Mouse (Mus musculus) heart, embryonic 14.5 days (tissue): Measurements from ENCODE around the gene Actg2. TPM values are rescaled to one million over a fixed set of nuclear protein-coding genes. Genes with fewer than 3 reads are reported as not detected.
"Not testable (repeated sequence)": the region's sequence is repeated elsewhere in the genome, so short reads cannot be mapped to it uniquely, and the experiment has no call there.

Source experiments
- ATAC-seq: fragments of 200-750 bp; cut with Nextera tagmentation; 2 replicates; pipeline ENCODE4 v1.8.0; 2017; ENCODE audit warnings: low read depth, moderate TSS enrichment; ENCODE audit not compliant: insufficient number of reproducible peaks, insufficient read depth, low FRiP score
- H3K27ac ChIP-seq, 2 experiments: fragments of 200-500 bp in 1 of 2; fragments of 300-500 bp in 1 of 2; sonication (generic) in 1 of 2; replicated peaks in 1 of 2; 2 replicates each; pipeline ENCODE4 v1.5.1; 2012 to 2014; ENCODE audit warnings: low read depth in 2 of 2, low read length in 2 of 2, control low read depth in 1 of 2, mild to moderate bottlenecking in 1 of 2, mixed read lengths in 1 of 2; ENCODE audit not compliant: control insufficient read depth in 1 of 2, insufficient read depth in 1 of 2
- H3K27me3 ChIP-seq: fragments of 300-500 bp; sonication (generic); 2 replicates; pipeline ENCODE4 v1.6.1; 2014; ENCODE audit warnings: mild to moderate bottlenecking, low read length, control low read depth; ENCODE audit not compliant: control insufficient read depth, insufficient read depth
- H3K36me3 ChIP-seq: fragments of 300-500 bp; sonication (generic); 2 replicates; pipeline ENCODE4 v1.6.1; 2014; ENCODE audit warnings: mild to moderate bottlenecking, control low read depth, low read length, mixed read lengths; ENCODE audit not compliant: control insufficient read depth, insufficient read depth
- H3K4me1 ChIP-seq, 2 experiments: fragments of 200-500 bp in 1 of 2; fragments of 300-500 bp in 1 of 2; sonication (generic) in 1 of 2; 2 replicates each; pipeline ENCODE4 v1.6.1; 2012 to 2014; ENCODE audit warnings: low read length in 2 of 2, control low read depth in 1 of 2, mixed read lengths in 1 of 2; ENCODE audit not compliant: control insufficient read depth in 2 of 2, insufficient read depth in 2 of 2
- H3K4me2 ChIP-seq: fragments of 300-500 bp; sonication (generic); 2 replicates; pipeline ENCODE4 v1.6.1; 2014; ENCODE audit warnings: mild to moderate bottlenecking, low read length
- H3K4me3 ChIP-seq, 2 experiments: fragments of 200-500 bp in 1 of 2; fragments of 300-500 bp in 1 of 2; sonication (generic) in 1 of 2; 2 replicates each; pipeline ENCODE4 v1.5.1; 2012 to 2014; ENCODE audit warnings: low read length in 2 of 2, mild to moderate bottlenecking in 2 of 2, control low read depth in 1 of 2, low read depth in 1 of 2, moderate library complexity in 1 of 2; ENCODE audit not compliant: control insufficient read depth in 1 of 2, insufficient read depth in 1 of 2
- H3K9ac ChIP-seq: fragments of 300-500 bp; sonication (generic); 2 replicates; pipeline ENCODE4 v1.6.1; 2014; ENCODE audit warnings: mild to moderate bottlenecking, low read length
- H3K9me3 ChIP-seq: fragments of 300-500 bp; sonication (generic); 2 replicates; pipeline ENCODE4 v1.6.1; 2016; ENCODE audit warnings: low read length, control low read depth; ENCODE audit not compliant: control insufficient read depth
- WGBS: fragments of 180-500 bp; shearing (Covaris S2); extraction: QIAGEN DNeasy Blood & Tissue Kit; methylation state at CpG from one replicate; pipeline ENCODE4 v1.1.7; 2014; 5-methylcytosine and 5-hydroxymethylcytosine counted together
- polyA plus RNA-seq: library from polyadenylated mRNA; unstranded; fragments of >200 nt; fragmentation: Nextera tagmentation; extraction: Ambion mirVana; gene quantifications from 2 replicates; pipeline ENCODE4 v1.2.1, GENCODE M21; 2014

The Actg2 gene
- 6.0 and 12.2 TPM in 2 replicates for polyA plus RNA-seq

GRCm38 (mm10) chr6:83536028-83536794 lies at the start of gene Actg2:
Gene Actg2, minus strand, starts transcription at chr6:83536265.
- Histone ChIP-seq H3K27me3 (no peaks in the 10 kb centered on the region), H3K4me2 (no peak within 1 kb of the TSS), H3K9me3 (no peaks in the 10 kb centered on the region), H3K27ac (no peak within 1 kb of the TSS; a peak in 1 of 4 replicates), H3K9ac (no peak within 1 kb of the TSS), H3K36me3 (no peaks in the 10 kb centered on the region), H3K4me3 (no peak within 1 kb of the TSS), H3K4me1 (peaks cover 0 to 8% of the 10 kb centered on the region in 2 experiments; a peak in 3 of 4 replicates)
- 68% methylated on average over 12 of the region's 12 CpGs for WGBS
- no peak for ATAC-seq

- not testable (repeated sequence) for ATAC-seq, H3K4me3 ChIP-seq, H3K9me3 ChIP-seq, H3K36me3 ChIP-seq, H3K27ac ChIP-seq, H3K27me3 ChIP-seq, H3K9ac ChIP-seq, H3K4me1 ChIP-seq, H3K4me2 ChIP-seq
- WGBS = 83% methylated on average over 9 of the region's 9 CpGs
Observed at GRCm38 (mm10) chr6:83585328-83585727, 49.3 kb upstream of the Actg2 start.

GRCm38 (mm10) chr6:83583591-83583990 lies 47.5 kb upstream of the Actg2 start:
- H3K27me3 ChIP-seq = no peaks in the 10 kb centered on the region; the same call in 1 of the 2 replicates
- 68% methylated on average over 2 of the region's 2 CpGs for WGBS
- no peak overlapping the region for H3K4me3 ChIP-seq
- no peak overlapping the region for H3K27ac ChIP-seq
- H3K4me1 ChIP-seq = no peaks in the 10 kb centered on the region
- H3K4me2 ChIP-seq = no peak overlapping the region
- no peaks in the 10 kb centered on the region for H3K36me3 ChIP-seq
- H3K9ac ChIP-seq = no peak overlapping the region
- no peaks in the 10 kb centered on the region for H3K9me3 ChIP-seq
- ATAC-seq = no peak

GRCm38 (mm10) chr6:83582938-83583270 lies 46.8 kb upstream of the Actg2 start:
- Histone ChIP-seq H3K4me2 (no peak overlapping the region), H3K27ac (no peak overlapping the region), H3K9ac (no peak overlapping the region), H3K4me3 (no peak overlapping the region), H3K27me3 (no peaks in the 10 kb centered on the region), H3K9me3 (no peaks in the 10 kb centered on the region), H3K36me3 (no peaks in the 10 kb centered on the region), H3K4me1 (no peaks in the 10 kb centered on the region)
- WGBS = 2% methylated on average over 6 of the region's 6 CpGs
- no peak for ATAC-seq

GRCm38 (mm10) chr6:83582135-83582937 lies 46.3 kb upstream of the Actg2 start:
- H3K9ac ChIP-seq = no peak overlapping the region
- no peaks in the 10 kb centered on the region for H3K36me3 ChIP-seq
- H3K9me3 ChIP-seq = no peaks in the 10 kb centered on the region
- no peaks in the 10 kb centered on the region for H3K27me3 ChIP-seq
- no peak for ATAC-seq
- H3K4me1 ChIP-seq = no peaks in the 10 kb centered on the region
- no peak overlapping the region for H3K27ac ChIP-seq
- 50% methylated on average over 20 of the region's 20 CpGs for WGBS
- no peak overlapping the region for H3K4me3 ChIP-seq
- H3K4me2 ChIP-seq = no peak overlapping the region

GRCm38 (mm10) chr6:83577534-83577933 lies 41.5 kb upstream of the Actg2 start:
- Histone ChIP-seq H3K36me3 (no peaks in the 10 kb centered on the region), H3K4me2 (no peak overlapping the region), H3K27ac (no peak overlapping the region), H3K4me3 (no peak overlapping the region), H3K9ac (no peak overlapping the region), H3K27me3 (no peaks in the 10 kb centered on the region), H3K9me3 (no peaks in the 10 kb centered on the region), H3K4me1 (peaks cover 0 to 4% of the 10 kb centered on the region in 2 experiments; a peak in 2 of 4 replicates)
- ATAC-seq = no peak

GRCm38 (mm10) chr6:83575609-83576008 lies 39.5 kb upstream of the Actg2 start:
- no peak overlapping the region for H3K4me2 ChIP-seq
- no peak for ATAC-seq
- no peaks in the 10 kb centered on the region for H3K36me3 ChIP-seq
- H3K9me3 ChIP-seq = no peaks in the 10 kb centered on the region
- H3K4me1 ChIP-seq = peaks cover 6 to 7% of the 10 kb centered on the region in 2 experiments
- H3K9ac ChIP-seq = no peak overlapping the region
- H3K27me3 ChIP-seq = no peaks in the 10 kb centered on the region
- no peak overlapping the region for H3K27ac ChIP-seq
- H3K4me3 ChIP-seq = no peak overlapping the region
- WGBS = 74% methylated on average over 4 of the region's 4 CpGs
